In the genomic region with DNA sequence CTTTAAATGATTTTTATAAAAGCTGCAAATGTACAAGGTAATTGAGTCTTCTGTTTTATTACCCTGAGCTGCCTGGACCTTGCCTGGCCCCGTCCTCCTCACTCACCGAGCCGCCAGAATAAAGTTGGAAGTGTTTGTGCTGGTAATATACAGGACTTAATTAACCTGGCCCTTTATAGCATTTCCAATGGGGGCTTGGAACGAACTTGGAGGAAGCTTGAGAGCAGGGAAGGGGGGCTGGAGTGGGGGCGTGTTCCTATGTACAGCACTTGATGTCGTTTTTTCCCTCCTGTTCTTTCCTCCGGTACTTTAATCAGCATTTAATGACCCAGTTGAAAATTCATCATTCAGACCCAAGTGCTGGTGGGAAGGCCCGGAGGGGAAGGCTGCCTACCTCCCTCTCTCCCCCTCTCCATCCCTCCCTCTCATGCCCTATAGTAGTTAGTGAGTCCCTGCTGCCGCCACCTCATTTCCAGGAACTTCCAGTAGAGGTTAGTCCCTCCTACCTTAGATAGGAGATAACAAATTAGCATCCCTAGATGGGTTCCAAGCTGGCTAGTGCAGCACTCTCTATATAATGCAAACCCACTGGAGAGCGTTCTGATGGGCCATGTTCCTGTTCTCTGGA, we compare ENCODE assay signal across 21 mouse cellular contexts. TPM values are rescaled to one million over a fixed set of nuclear protein-coding genes. Genes with fewer than 3 reads are reported as not detected.
DNase-seq lines count a peak whose midpoint lies in the region; ATAC-seq lines count a peak whose summit lies in the region.
"Had no signal": no experiment of that assay in that cellular context is flagged by ENCODE, and none has a peak within 500 bp of the region (broad histone marks: within the 10 kb centered on the region; RNA-seq: fewer than 3 reads in every experiment).

No protein-coding gene starts in this region.

- H3K36me3 ChIP-seq in kidney, embryonic 16.5 days (ENCODE audit: insufficient read depth, low read length), result no peaks in the 10 kb centered on the region
- no peaks in the 10 kb centered on the region for H3K36me3 ChIP-seq in limb, embryonic 11.5 days (ENCODE audit: control insufficient read depth, insufficient read depth, low read length)
- H3K36me3 ChIP-seq in neural tube, embryonic 14.5 days (ENCODE audit: control insufficient read depth, insufficient read depth, low read length), result no peaks in the 10 kb centered on the region
- H3K36me3 ChIP-seq: embryonic facial prominence, embryonic 12.5 days; heart, embryonic 15.5 days; midbrain, embryonic 10.5 days; stomach, embryonic 15.5 days had no signal

- no peak for DNase-seq in kidney, postnatal 25 days
- DNase-seq in forelimb bud, embryonic 11.5 days (ENCODE audit: low read depth, low spot score), result peak; percentile 54
- DNase-seq in limb, embryonic 11.5 days (ENCODE audit: low spot score), result peak; percentile 42
- DNase-seq in ovary, postnatal 10 days (ENCODE audit: low spot score), result no peak
- DNase-seq in lung, postnatal 4 days, result no peak
- DNase-seq: adrenal gland, postnatal 10 days; cerebellum, adult 2 months; cerebellum, postnatal 25 days; gastrocnemius, postnatal 36 days; heart, postnatal 36 days; right cerebral cortex, adult 18-20 months; thymus, postnatal 25 days had no signal

- H3K27ac ChIP-seq in kidney, embryonic 16.5 days (ENCODE audit: low read length), result peak overlapping the region; percentile 50
- H3K27ac ChIP-seq in limb, embryonic 11.5 days (replicated peaks; ENCODE audit: low read depth, low read length), result no peak overlapping the region
- H3K27ac ChIP-seq in neural tube, embryonic 14.5 days (ENCODE audit: low read depth, low read length), result no peak overlapping the region
- H3K27ac ChIP-seq: embryonic facial prominence, embryonic 12.5 days; heart, embryonic 15.5 days; macrophage; midbrain, embryonic 10.5 days; stomach, embryonic 15.5 days had no signal

- no peak overlapping the region for H3K4me3 ChIP-seq in kidney, embryonic 16.5 days (ENCODE audit: low read length)
- no peak overlapping the region for H3K4me3 ChIP-seq in limb, embryonic 11.5 days (ENCODE audit: low read depth, low read length)
- H3K4me3 ChIP-seq in neural tube, embryonic 14.5 days (ENCODE audit: low read depth, low read length), result no peak overlapping the region
- H3K4me3 ChIP-seq: embryonic facial prominence, embryonic 12.5 days; heart, embryonic 15.5 days; midbrain, embryonic 10.5 days; stomach, embryonic 15.5 days had no signal

- no peak overlapping the region for H3K9ac ChIP-seq in kidney, embryonic 16.5 days (replicated peaks; ENCODE audit: low read length)
- H3K9ac ChIP-seq in limb, embryonic 11.5 days (ENCODE audit: low read length), result no peak overlapping the region
- no peak overlapping the region for H3K9ac ChIP-seq in neural tube, embryonic 14.5 days (replicated peaks; ENCODE audit: low read depth, low read length)
- H3K9ac ChIP-seq: embryonic facial prominence, embryonic 12.5 days; heart, embryonic 15.5 days; stomach, embryonic 15.5 days had no signal

- H3K4me2 ChIP-seq in kidney, embryonic 16.5 days (replicated peaks; ENCODE audit: low read depth, low read length), result no peak overlapping the region
- H3K4me2 ChIP-seq in limb, embryonic 11.5 days (ENCODE audit: low read depth, severe bottlenecking), result no peak overlapping the region
- no peak overlapping the region for H3K4me2 ChIP-seq in neural tube, embryonic 14.5 days (ENCODE audit: low read depth, low read length)
- H3K4me2 ChIP-seq: embryonic facial prominence, embryonic 12.5 days; heart, embryonic 15.5 days; stomach, embryonic 15.5 days had no signal

- WGBS in kidney, embryonic 16.5 days, result 19% methylated on average over 10 of the region's 10 CpGs
- 26% methylated on average over 10 of the region's 10 CpGs for WGBS in limb, embryonic 11.5 days
- WGBS in neural tube, embryonic 14.5 days, result 45% methylated on average over 10 of the region's 10 CpGs

- H3K27me3 ChIP-seq in kidney, embryonic 16.5 days (ENCODE audit: insufficient read depth, low read length), result no peaks in the 10 kb centered on the region
- peaks cover 5% of the 10 kb centered on the region for H3K27me3 ChIP-seq in limb, embryonic 11.5 days (ENCODE audit: control insufficient read depth, insufficient read depth, low read length)
- H3K27me3 ChIP-seq in neural tube, embryonic 14.5 days (ENCODE audit: control insufficient read depth, insufficient read depth, low read length), result no peaks in the 10 kb centered on the region
- H3K27me3 ChIP-seq: embryonic facial prominence, embryonic 12.5 days; heart, embryonic 15.5 days; stomach, embryonic 15.5 days had no signal

- peaks cover 6% of the 10 kb centered on the region; the same call in 1 of the 2 replicates for H3K4me1 ChIP-seq in kidney, embryonic 16.5 days (ENCODE audit: insufficient read depth, low read length)
- H3K4me1 ChIP-seq in limb, embryonic 11.5 days (ENCODE audit: control insufficient read depth, insufficient read depth, low read length), result peaks cover 10% of the 10 kb centered on the region
- H3K4me1 ChIP-seq in neural tube, embryonic 14.5 days (ENCODE audit: control insufficient read depth, insufficient read depth, low read length), result no peaks in the 10 kb centered on the region
- H3K4me1 ChIP-seq: embryonic facial prominence, embryonic 12.5 days; heart, embryonic 15.5 days; midbrain, embryonic 10.5 days; stomach, embryonic 15.5 days had no signal

- no peaks in the 10 kb centered on the region for H3K9me3 ChIP-seq in kidney, embryonic 16.5 days (ENCODE audit: low read length)
- no peaks in the 10 kb centered on the region for H3K9me3 ChIP-seq in limb, embryonic 11.5 days (ENCODE audit: control insufficient read depth, low read length)
- H3K9me3 ChIP-seq in neural tube, embryonic 14.5 days (ENCODE audit: control insufficient read depth, low read length), result no peaks in the 10 kb centered on the region
- H3K9me3 ChIP-seq: embryonic facial prominence, embryonic 12.5 days; heart, embryonic 15.5 days; stomach, embryonic 15.5 days had no signal

- ATAC-seq in kidney, embryonic 16.5 days (ENCODE audit: low FRiP score, low TSS enrichment), result peak; percentile 79
- ATAC-seq in limb, embryonic 11.5 days (ENCODE audit: insufficient number of reproducible peaks, low FRiP score, low TSS enrichment, low read depth), result peak; percentile 51; the same call in 1 of the 2 replicates
- ATAC-seq in neural tube, embryonic 14.5 days (ENCODE audit: low read depth), result peak; percentile 38; the same call in 1 of the 2 replicates
- ATAC-seq: hindbrain, embryonic 16.5 days; intestine, postnatal 0 days had no signal

RNA-seq across cellular contexts. Expression of a gene that starts 37.4 kb away (rescaled TPM):
- polyA plus RNA-seq in kidney, embryonic 16.5 days (2015; fragmentation: Nextera tagmentation; extraction: Ambion mirVana), result 24.6 and 27.5 TPM in 2 replicates
- polyA plus RNA-seq in limb, embryonic 11.5 days (2014; fragmentation: Nextera tagmentation; extraction: Ambion mirVana), result 12.8 and 16.1 TPM in 2 replicates
- 7.0 TPM in 2 replicates for polyA plus RNA-seq in neural tube, embryonic 14.5 days (2014; fragmentation: Nextera tagmentation; extraction: Ambion mirVana)

Comparison
In these comparisons a context has a peak if more than half of its experiments do, and no peak if none do; other contexts are left out.
1. DNase-seq: peak in forelimb bud, embryonic 11.5 days (single experiment) and limb, embryonic 11.5 days (single experiment); none in kidney, postnatal 25 days (0 of 2), ovary, postnatal 10 days (single experiment) and lung, postnatal 4 days (0 of 2).
2. Peak in every context shown above with its lines, with median percentiles within 50 percentile points of each other: ATAC-seq.